Comparison of ENCODE assay signal across 18 mouse cellular contexts in genomic region chr3:61846703-61847102, GRCm38 (mm10).
DNase-seq lines count a peak whose midpoint lies in the region; ATAC-seq lines count a peak whose summit lies in the region.
"Had no signal": no experiment of that assay in that cellular context is flagged by ENCODE, and none has a peak within 500 bp of the region (broad histone marks: within the 10 kb centered on the region; RNA-seq: fewer than 3 reads in every experiment).

No protein-coding gene starts in this region.

- H3K9me3 ChIP-seq in hindbrain, embryonic 14.5 days (ENCODE audit: control insufficient read depth, low read length), result no peaks in the 10 kb centered on the region
- H3K9me3 ChIP-seq: heart, embryonic 13.5 days had no signal

- no peak for DNase-seq in frontal cortex, postnatal 25 days (ENCODE audit: low spot score in 2 of 2)
- DNase-seq in right cerebral cortex, postnatal 10 days (ENCODE audit: low spot score in 2 of 2), result peak; percentile 22 to 29
- no peak for DNase-seq in right cerebral cortex, postnatal 14 days
- peak; percentile 38 for DNase-seq in hindbrain, embryonic 14.5 days (ENCODE audit: low spot score)
- no peak for DNase-seq in spleen, postnatal 10 days (ENCODE audit: low spot score in 2 of 2)
- DNase-seq in retina, postnatal 1 day, result no peak
- DNase-seq: adrenal gland, postnatal 10 days; B cell, adult 2 months; cerebellum, adult 8-10 months; embryo, embryonic 11 days; heart, postnatal 36 days; liver; lung, adult 18-20 months; thymus, adult 18-20 months had no signal

- H3K36me3 ChIP-seq in hindbrain, embryonic 14.5 days (replicated peaks; ENCODE audit: control insufficient read depth, insufficient read depth), result no peaks in the 10 kb centered on the region
- H3K36me3 ChIP-seq: heart, embryonic 13.5 days had no signal

- H3K9ac ChIP-seq in hindbrain, embryonic 14.5 days, result no peak overlapping the region
- H3K9ac ChIP-seq: heart, embryonic 13.5 days had no signal

- H3K4me3 ChIP-seq in hindbrain, embryonic 14.5 days (replicated peaks; ENCODE audit: low read length), result no peak overlapping the region
- H3K4me3 ChIP-seq: heart, embryonic 13.5 days had no signal

- 47% methylated on average over 3 of the region's 3 CpGs for WGBS in hindbrain, embryonic 14.5 days

- no peaks in the 10 kb centered on the region for H3K4me1 ChIP-seq in hindbrain, embryonic 14.5 days (replicated peaks; ENCODE audit: control insufficient read depth, insufficient read depth, low read length)
- H3K4me1 ChIP-seq: heart, embryonic 13.5 days had no signal

- no peaks in the 10 kb centered on the region for H3K27me3 ChIP-seq in hindbrain, embryonic 14.5 days (ENCODE audit: control insufficient read depth, insufficient read depth, low read length)
- H3K27me3 ChIP-seq: heart, embryonic 13.5 days had no signal

- H3K27ac ChIP-seq in hindbrain, embryonic 14.5 days, result 0 out of 2 replicates have a peak overlapping the region, but pooled peaks have one; percentile 47
- H3K27ac ChIP-seq: heart, embryonic 13.5 days; kidney, postnatal 0 days had no signal

- ATAC-seq in frontal cortex, adult (ENCODE audit: low TSS enrichment), result peak; percentile 59; the same call in 1 of the 2 replicates
- ATAC-seq in hindbrain, embryonic 14.5 days (ENCODE audit: low FRiP score), result peak; percentile 53; the same call in 1 of the 2 replicates
- ATAC-seq: intestine, embryonic 16.5 days had no signal

- H3K4me2 ChIP-seq in hindbrain, embryonic 14.5 days (replicated peaks), result no peak overlapping the region
- H3K4me2 ChIP-seq: heart, embryonic 13.5 days had no signal

Comparison
In these comparisons a context has a peak if more than half of its experiments do, and no peak if none do; other contexts are left out.
1. DNase-seq: peak in right cerebral cortex, postnatal 10 days (2 of 2) and hindbrain, embryonic 14.5 days (single experiment); none in frontal cortex, postnatal 25 days (0 of 2), right cerebral cortex, postnatal 14 days (single experiment), spleen, postnatal 10 days (0 of 2) and retina, postnatal 1 day (single experiment).